In the genomic region with DNA sequence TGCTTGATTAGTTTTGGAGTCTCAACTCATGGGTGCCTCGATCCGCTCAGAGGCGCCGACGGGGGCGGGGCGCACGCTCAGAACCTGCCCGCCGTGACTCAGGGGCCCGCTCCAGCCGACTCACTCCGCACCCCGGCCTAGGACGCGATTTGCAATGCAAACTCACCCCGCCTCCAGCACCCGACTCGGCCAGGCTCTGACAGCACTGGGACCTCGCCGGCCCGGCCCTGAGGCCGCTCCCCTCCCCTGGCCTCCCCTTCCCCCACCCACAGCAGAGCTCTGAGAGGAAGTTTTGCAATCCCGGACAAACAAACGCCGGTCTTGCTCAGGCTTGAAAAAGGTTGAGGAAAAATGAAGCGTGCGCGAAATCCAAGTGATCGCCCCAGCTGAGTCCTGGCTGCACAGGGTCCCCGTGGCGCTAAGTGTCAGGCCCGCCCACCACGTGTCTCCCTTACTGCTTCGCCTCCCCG, we compare ENCODE assay signal across 8 mouse cellular contexts. TPM values are rescaled to one million over a fixed set of nuclear protein-coding genes. Genes with fewer than 3 reads are reported as not detected.
A peak's percentile ranks its signal among the peaks of the same experiment; 100 is the strongest.
DNase-seq lines count a peak whose midpoint lies in the region; ATAC-seq and TF ChIP-seq lines count a peak whose summit lies in the region.

No protein-coding gene starts in this region.

- H3K36me3 ChIP-seq in forebrain, embryonic 10.5 days (replicated peaks), result no peaks in the 10 kb centered on the region
- H3K36me3 ChIP-seq in hindbrain, postnatal 0 days (ENCODE audit: insufficient read depth, low read length), result no peaks in the 10 kb centered on the region
- H3K36me3 ChIP-seq in splenic B cell, adult 2 months (ENCODE audit: control insufficient read depth, insufficient read depth, low read length, poor library complexity, severe bottlenecking), result no peaks in the 10 kb centered on the region

- no peak for TF ChIP-seq CTCF in hindbrain, postnatal 0 days (IDR thresholded peaks at IDR 0.05; ENCODE audit: low read depth)
- TF ChIP-seq CTCF in lung, adult 2 months (IDR thresholded peaks at IDR 0.05; ENCODE audit: insufficient read depth, low read length), result no peak

- H3K4me1 ChIP-seq in forebrain, embryonic 10.5 days, result peaks cover 40% of the 10 kb centered on the region
- H3K4me1 ChIP-seq in hindbrain, postnatal 0 days (ENCODE audit: insufficient read depth, low read length), result no peaks in the 10 kb centered on the region; the same call in 1 of the 2 replicates
- peaks cover 6% of the 10 kb centered on the region for H3K4me1 ChIP-seq in lung, adult 2 months (ENCODE audit: control insufficient read depth, insufficient read depth, low read length)

- WGBS in forebrain, embryonic 10.5 days, result 0% methylated on average over 36 of the region's 36 CpGs
- under 1% methylated on average over 35 of the region's 36 CpGs for WGBS in hindbrain, postnatal 0 days
- 1% methylated on average over 36 of the region's 36 CpGs for WGBS in lung, adult 2 months

- peak overlapping the region; percentile 83 for H3K4me2 ChIP-seq in hindbrain, postnatal 0 days (ENCODE audit: low read depth, low read length)

- no peak overlapping the region for H3K27ac ChIP-seq in forebrain, embryonic 10.5 days
- no peak overlapping the region for H3K27ac ChIP-seq in hindbrain, postnatal 0 days

- DNase-seq in cerebellum, postnatal 10 days, result peak; percentile 15 to 19
- no peak for DNase-seq in cerebellum, postnatal 4 days (ENCODE audit: low spot score in 2 of 2)
- DNase-seq in WW6 (ENCODE audit: low read depth, low spot score), result peak; percentile 39
- DNase-seq in forebrain, embryonic 10.5 days (ENCODE audit: extremely low spot score, low spot score), result peak; percentile 29
- no peak for DNase-seq in hindbrain, postnatal 0 days (ENCODE audit: low spot score)
- peak; percentile 45 for DNase-seq in lung, adult 2 months
- DNase-seq in splenic B cell, adult 2 months (ENCODE audit: low read depth, low spot score), result peak; percentile 14
- no peak for DNase-seq in MN1 (ENCODE audit: low spot score)

- ATAC-seq in hindbrain, postnatal 0 days, result 0 out of 2 replicates have a peak, but pooled peaks have one; percentile 21

- peak overlapping the region; percentile 13; the same call in 1 of the 2 replicates for H3K9ac ChIP-seq in hindbrain, postnatal 0 days (replicated peaks; ENCODE audit: low read length)

- no peak for TF ChIP-seq POLR2A in lung, adult 2 months (IDR thresholded peaks at IDR 0.05; ENCODE audit: borderline replicate concordance, extremely low read depth, low read depth, low read length)

- peaks cover 98% of the 10 kb centered on the region for H3K27me3 ChIP-seq in forebrain, embryonic 10.5 days (ENCODE audit: poor library complexity, severe bottlenecking)
- H3K27me3 ChIP-seq in hindbrain, postnatal 0 days (ENCODE audit: insufficient read depth, low read length), result peaks cover 46% of the 10 kb centered on the region
- H3K27me3 ChIP-seq in splenic B cell, adult 2 months (ENCODE audit: control insufficient read depth, insufficient read depth, low read length, poor library complexity, severe bottlenecking), result 0 out of 2 replicates have a peak, but pooled peaks cover 2% of the 10 kb centered on the region

- H3K9me3 ChIP-seq in forebrain, embryonic 10.5 days, result no peaks in the 10 kb centered on the region
- H3K9me3 ChIP-seq in hindbrain, postnatal 0 days (ENCODE audit: low read length), result no peaks in the 10 kb centered on the region

- H3K4me3 ChIP-seq in forebrain, embryonic 10.5 days, result peak overlapping the region; percentile 57
- H3K4me3 ChIP-seq in hindbrain, postnatal 0 days (ENCODE audit: low read length), result peak overlapping the region; percentile 44
- peak overlapping the region; percentile 29 for H3K4me3 ChIP-seq in lung, adult 2 months (replicated peaks; ENCODE audit: extremely low read depth, low read depth, low read length)

RNA-seq across cellular contexts. Expression of gene Ascl2, which starts 1.6 kb away (rescaled TPM):
- polyA plus RNA-seq in forebrain, embryonic 10.5 days (2016; fragmentation: Nextera tagmentation; extraction: Ambion mirVana), result 0.31 and 0.40 TPM in 2 replicates
- total RNA-seq in hindbrain, postnatal 0 days (2014; rRNA removed), result 2.9 TPM in 1 of 2 replicates, not detected in the other
- polyA plus RNA-seq in hindbrain, postnatal 0 days (2015; fragmentation: Nextera tagmentation; extraction: Ambion mirVana), result 0.69 and 1.1 TPM in 2 replicates
- 0.96 and 1.2 TPM in 2 replicates for polyA plus RNA-seq in lung, adult 2 months (2012; rRNA removed)

RNA-seq across cellular contexts. Expression of gene Th, which starts 36.5 kb away (rescaled TPM):
- 10.9 and 11.9 TPM in 2 replicates for polyA plus RNA-seq in forebrain, embryonic 10.5 days (2016; fragmentation: Nextera tagmentation; extraction: Ambion mirVana)
- 12.0 and 13.9 TPM in 2 replicates for total RNA-seq in hindbrain, postnatal 0 days (2014; rRNA removed)
- polyA plus RNA-seq in hindbrain, postnatal 0 days (2015; fragmentation: Nextera tagmentation; extraction: Ambion mirVana), result 11.8 and 13.3 TPM in 2 replicates
- 0.80 TPM in 1 of 2 replicates, not detected in the other for polyA plus RNA-seq in lung, adult 2 months (2012; rRNA removed)

RNA-seq across cellular contexts. Expression of gene Tspan32, which starts 37.4 kb away (rescaled TPM):
- polyA plus RNA-seq in forebrain, embryonic 10.5 days (2016; fragmentation: Nextera tagmentation; extraction: Ambion mirVana), result 6.0 and 6.8 TPM in 2 replicates
- total RNA-seq in hindbrain, postnatal 0 days (2014; rRNA removed), result 0.16 and 0.29 TPM in 2 replicates
- 0.40 and 0.71 TPM in 2 replicates for polyA plus RNA-seq in hindbrain, postnatal 0 days (2015; fragmentation: Nextera tagmentation; extraction: Ambion mirVana)
- 7.7 and 11.5 TPM in 2 replicates for polyA plus RNA-seq in lung, adult 2 months (2012; rRNA removed)

Comparison
In these comparisons a context has a peak if more than half of its experiments do, and no peak if none do; other contexts are left out.
1. DNase-seq: peak in cerebellum, postnatal 10 days (2 of 2), WW6 (single experiment), forebrain, embryonic 10.5 days (single experiment), lung, adult 2 months (single experiment) and splenic B cell, adult 2 months (single experiment); none in cerebellum, postnatal 4 days (0 of 2), hindbrain, postnatal 0 days (single experiment) and MN1 (single experiment).
2. Peak in every context shown above with its lines, with median percentiles within 50 percentile points of each other: H3K4me3 ChIP-seq.